Comparison of ENCODE assay signal across 8 mouse cellular contexts in genomic region chrX:166661808-166662207, GRCm38 (mm10).
DNase-seq lines count a peak whose midpoint lies in the region; ATAC-seq and TF ChIP-seq lines count a peak whose summit lies in the region.

No protein-coding gene starts in this region.

- H3K27ac ChIP-seq in spleen, adult 2 months (ENCODE audit: insufficient read depth, low read length): peak overlapping the region; percentile 70
- H3K27ac ChIP-seq in intestine, embryonic 16.5 days (ENCODE audit: low read length): peak overlapping the region; percentile 66
- H3K27ac ChIP-seq in midbrain, embryonic 15.5 days: peak overlapping the region; percentile 88

- peak in 1 of 2 experiments; percentile 3 for DNase-seq in spleen, adult 2 months (ENCODE audit: low read depth in 1 of 2, low spot score in 2 of 2)
- DNase-seq in spleen, adult 12 weeks (ENCODE audit: low spot score): no peak
- DNase-seq in embryo, embryonic 9.5 days (ENCODE audit: extremely low spot score): peak; percentile 19
- DNase-seq in heart, adult 11 months: peak; percentile 98
- peak; percentile 13 for DNase-seq in liver
- peak; percentile 22 for DNase-seq in telencephalon, adult 2 months (ENCODE audit: low read depth, low spot score)

- H3K9ac ChIP-seq in intestine, embryonic 16.5 days (ENCODE audit: low read depth, low read length): no peak overlapping the region
- no peak overlapping the region for H3K9ac ChIP-seq in midbrain, embryonic 15.5 days

- TF ChIP-seq CTCF in spleen, adult 2 months (IDR thresholded peaks at IDR 0.05; ENCODE audit: extremely low read depth, insufficient read depth, insufficient read length, insufficient replicate concordance): no peak

- peaks cover 6% of the 10 kb centered on the region; the same call in 1 of the 2 replicates for H3K4me1 ChIP-seq in spleen, adult 2 months (ENCODE audit: control insufficient read depth, insufficient read depth, insufficient read length)
- H3K4me1 ChIP-seq in intestine, embryonic 16.5 days (ENCODE audit: control insufficient read depth, insufficient read depth, low read length): peaks cover 3% of the 10 kb centered on the region; the same call in 1 of the 2 replicates
- peaks cover 2% of the 10 kb centered on the region; the same call in 1 of the 2 replicates for H3K4me1 ChIP-seq in midbrain, embryonic 15.5 days

- peak overlapping the region; percentile 7; the same call in 1 of the 2 replicates for H3K4me3 ChIP-seq in spleen, adult 2 months (ENCODE audit: extremely low read depth, insufficient read depth, insufficient read length)
- no peak overlapping the region for H3K4me3 ChIP-seq in intestine, embryonic 16.5 days (ENCODE audit: low read length)
- H3K4me3 ChIP-seq in midbrain, embryonic 15.5 days: no peak overlapping the region

- no peaks in the 10 kb centered on the region for H3K9me3 ChIP-seq in intestine, embryonic 16.5 days (ENCODE audit: control insufficient read depth, low read length)
- no peaks in the 10 kb centered on the region for H3K9me3 ChIP-seq in midbrain, embryonic 15.5 days

- no peak overlapping the region for H3K4me2 ChIP-seq in intestine, embryonic 16.5 days (ENCODE audit: low read depth, low read length)
- H3K4me2 ChIP-seq in midbrain, embryonic 15.5 days: no peak overlapping the region; the same call in 1 of the 2 replicates

- no peak for TF ChIP-seq POLR2A in spleen, adult 2 months (IDR thresholded peaks at IDR 0.05; ENCODE audit: low read depth, low read length)

- WGBS in spleen, adult 2 months: 46% methylated on average over 6 of the region's 6 CpGs
- 38% methylated on average over 6 of the region's 6 CpGs for WGBS in intestine, embryonic 16.5 days
- WGBS in midbrain, embryonic 15.5 days: 42% methylated on average over 6 of the region's 6 CpGs

- H3K27me3 ChIP-seq in spleen, adult 2 months (ENCODE audit: control insufficient read depth, insufficient read depth, low read length): no peaks in the 10 kb centered on the region
- peaks cover 3% of the 10 kb centered on the region; the same call in 1 of the 2 replicates for H3K27me3 ChIP-seq in intestine, embryonic 16.5 days (replicated peaks; ENCODE audit: control insufficient read depth, insufficient read depth, low read length)
- H3K27me3 ChIP-seq in midbrain, embryonic 15.5 days (replicated peaks): peaks cover 8% of the 10 kb centered on the region

- ATAC-seq in intestine, embryonic 16.5 days: peak; percentile 80
- ATAC-seq in midbrain, embryonic 15.5 days (replicated peaks): peak; percentile 59

- no peaks in the 10 kb centered on the region for H3K36me3 ChIP-seq in spleen, adult 2 months (ENCODE audit: control insufficient read depth, insufficient read depth, low read length)
- no peaks in the 10 kb centered on the region for H3K36me3 ChIP-seq in intestine, embryonic 16.5 days (ENCODE audit: control insufficient read depth, insufficient read depth, low read length)
- no peaks in the 10 kb centered on the region for H3K36me3 ChIP-seq in midbrain, embryonic 15.5 days (replicated peaks)
